Mouse (Mus musculus): ENCODE data around the gene Arhgef10l.

Gene Arhgef10l

GRCm38 (mm10) chr4:140606779-140607178, 59.0 kb downstream of the Arhgef10l start:
- no peak for DNase-seq (ENCODE audit: low spot score in 2 of 2)

- no peak for DNase-seq (ENCODE audit: low spot score in 2 of 2)
Observed at GRCm38 (mm10) chr4:140606197-140606596, 59.6 kb downstream of the Arhgef10l start.

- DNase-seq (ENCODE audit: low spot score in 2 of 2), result no peak
Observed at GRCm38 (mm10) chr4:140605790-140606189, 60.0 kb downstream of the Arhgef10l start.

- DNase-seq (ENCODE audit: low spot score in 2 of 2), result no peak
Observed at GRCm38 (mm10) chr4:140605247-140605646, 60.6 kb downstream of the Arhgef10l start.

GRCm38 (mm10) chr4:140604541-140604940, 61.3 kb downstream of the Arhgef10l start:
- no peak for DNase-seq (ENCODE audit: low spot score in 2 of 2)

GRCm38 (mm10) chr4:140602022-140602421, 63.8 kb downstream of the Arhgef10l start:
- no peak for DNase-seq (ENCODE audit: low spot score in 2 of 2)

- no peak for DNase-seq (ENCODE audit: low spot score in 2 of 2)
Observed at GRCm38 (mm10) chr4:140601153-140601552, 64.7 kb downstream of the Arhgef10l start.

- DNase-seq (ENCODE audit: low spot score in 2 of 2), result no peak
Observed at GRCm38 (mm10) chr4:140598846-140599245, 67.0 kb downstream of the Arhgef10l start.

- DNase-seq (ENCODE audit: low spot score in 2 of 2), result no peak
Observed at GRCm38 (mm10) chr4:140597928-140598327, 67.9 kb downstream of the Arhgef10l start.

- no peak for DNase-seq (ENCODE audit: low spot score in 2 of 2)
Observed at GRCm38 (mm10) chr4:140597378-140597777, 68.4 kb downstream of the Arhgef10l start.

GRCm38 (mm10) chr4:140593771-140594505, 71.9 kb downstream of the Arhgef10l start:
- no peak for DNase-seq (ENCODE audit: low spot score in 2 of 2)

- DNase-seq (ENCODE audit: low spot score in 2 of 2), result no peak
Observed at GRCm38 (mm10) chr4:140592990-140593770, 72.6 kb downstream of the Arhgef10l start.

GRCm38 (mm10) chr4:140592217-140592759, 73.5 kb downstream of the Arhgef10l start:
- DNase-seq (ENCODE audit: low spot score in 2 of 2), result peak; percentile 75 to 92

GRCm38 (mm10) chr4:140586478-140586877, 79.3 kb downstream of the Arhgef10l start:
- no peak for DNase-seq (ENCODE audit: low spot score in 2 of 2)

- DNase-seq (ENCODE audit: low spot score in 2 of 2), result no peak
Observed at GRCm38 (mm10) chr4:140584240-140584639, 81.6 kb downstream of the Arhgef10l start.

- DNase-seq (ENCODE audit: low spot score in 2 of 2), result no peak
Observed at GRCm38 (mm10) chr4:140582390-140583088, 83.3 kb downstream of the Arhgef10l start.

GRCm38 (mm10) chr4:140581730-140582389, 84.0 kb downstream of the Arhgef10l start:
- peak in 1 of 2 experiments; percentile 28 for DNase-seq (ENCODE audit: low spot score in 2 of 2)

GRCm38 (mm10) chr4:140581341-140581729, 84.5 kb downstream of the Arhgef10l start:
- no peak for DNase-seq (ENCODE audit: low spot score in 2 of 2)

- DNase-seq (ENCODE audit: low spot score in 2 of 2), result no peak
Observed at GRCm38 (mm10) chr4:140580866-140581265, 84.9 kb downstream of the Arhgef10l start.

- no peak for DNase-seq (ENCODE audit: low spot score in 2 of 2)
Observed at GRCm38 (mm10) chr4:140579576-140579975, 86.2 kb downstream of the Arhgef10l start.

- DNase-seq (ENCODE audit: low spot score in 2 of 2), result no peak
Observed at GRCm38 (mm10) chr4:140579149-140579548, 86.7 kb downstream of the Arhgef10l start.
